Mouse (Mus musculus): ENCODE data around the gene Gm14137. TPM values are rescaled to one million over a fixed set of nuclear protein-coding genes. Genes with fewer than 3 reads are reported as not detected.

Gene Gm14137
- total RNA-seq, 2 experiments from 2014 or later: 0.13 TPM; not detected in 1

Other genes with a start within 250 kb of the Gm14137 start
- 1 to 10 TPM; 7.3 to 9.0 TPM for gene Chst14, start 248.0 kb upstream of the Gm14137 start, total RNA-seq (2021)
- gene Ccdc32, start 145.1 kb upstream of the Gm14137 start, total RNA-seq (2021): 10 to 100 TPM; 16.5 TPM
- gene Rpusd2, start 139.7 kb upstream of the Gm14137 start, total RNA-seq (2021): 1 to 10 TPM; 4.4 to 5.9 TPM
- under 1 TPM; 0.33 to 0.45 TPM for gene Knl1, start 127.4 kb upstream of the Gm14137 start, total RNA-seq (2021)
- gene Rad51, start 61.7 kb upstream of the Gm14137 start, total RNA-seq (2021): under 1 TPM; 0.70 to 0.74 TPM
- gene Rmdn3, start 17.5 kb upstream of the Gm14137 start, total RNA-seq (2021): 100 to 1,000 TPM in 1 of 2 experiments, 10 to 100 TPM in 1; 72.4 to 101 TPM
- 10 to 100 TPM; 24.3 to 26.0 TPM for gene Gchfr, start 6.7 kb upstream of the Gm14137 start, total RNA-seq (2021)
- 10 to 100 TPM; 32.0 to 32.4 TPM for gene Zfyve19, start 34.1 kb downstream of the Gm14137 start, total RNA-seq (2021)
- 10 to 100 TPM; 12.5 to 13.1 TPM for gene Dnajc17, start 34.3 kb downstream of the Gm14137 start, total RNA-seq (2021)
- not detected for gene Ppp1r14d, start 55.4 kb downstream of the Gm14137 start, total RNA-seq (2021)
- 1 to 10 TPM; 1.6 to 2.1 TPM for gene Spint1, start 62.9 kb downstream of the Gm14137 start, total RNA-seq (2021)
- under 1 TPM; 0.17 to 0.74 TPM for gene Rhov, start 96.8 kb downstream of the Gm14137 start, total RNA-seq (2021)
- gene Vps18, start 114.2 kb downstream of the Gm14137 start, total RNA-seq (2021): 10 to 100 TPM; 24.0 TPM
- gene Dll4, start 151.3 kb downstream of the Gm14137 start, total RNA-seq (2021): 10 to 100 TPM in 1 of 2 experiments, 1 to 10 TPM in 1; 9.7 to 10.5 TPM
- gene Chac1, start 176.7 kb downstream of the Gm14137 start, total RNA-seq (2021): 10 to 100 TPM in 1 of 2 experiments, 1 to 10 TPM in 1; 3.7 to 13.2 TPM